Mouse (Mus musculus) hindbrain, embryonic 16.5 days (tissue): ENCODE results near the gene Rab13. TPM values are rescaled to one million over a fixed set of nuclear protein-coding genes. Genes with fewer than 3 reads are reported as not detected.
"Not testable (repeated sequence)": the region's sequence is repeated elsewhere in the genome, so short reads cannot be mapped to it uniquely, and the experiment has no call there.

Experiments used
- ATAC-seq: fragments of 200-750 bp; cut with Nextera tagmentation; 2 replicates; pipeline ENCODE4 v1.8.0; 2017; ENCODE audit warnings: moderate TSS enrichment, moderate library complexity
- H3K27ac ChIP-seq: fragments of 300-500 bp; sonication (generic); 2 replicates; pipeline ENCODE4 v1.5.1; 2014; ENCODE audit warnings: low read depth, mild to moderate bottlenecking, control low read depth, low read length, moderate library complexity
- H3K27me3 ChIP-seq: fragments of 300-500 bp; sonication (generic); replicated peaks from 2 replicates; pipeline ENCODE4 v1.6.1; 2014; ENCODE audit warnings: low read length; ENCODE audit not compliant: control insufficient read depth, insufficient read depth
- H3K36me3 ChIP-seq: fragments of 300-500 bp; sonication (generic); 2 replicates; pipeline ENCODE4 v1.6.1; 2014; ENCODE audit warnings: mild to moderate bottlenecking, low read length, moderate library complexity, mixed read lengths; ENCODE audit not compliant: control insufficient read depth, insufficient read depth
- H3K4me1 ChIP-seq: fragments of 300-500 bp; sonication (generic); 2 replicates; pipeline ENCODE4 v1.6.1; 2014; ENCODE audit warnings: low read depth, low read length; ENCODE audit not compliant: control insufficient read depth, insufficient read depth
- H3K4me2 ChIP-seq: fragments of 300-500 bp; sonication (generic); 2 replicates; pipeline ENCODE4 v1.6.1; 2014; ENCODE audit warnings: mild to moderate bottlenecking, low read length, control low read depth, moderate library complexity
- H3K4me3 ChIP-seq: fragments of 300-500 bp; sonication (generic); 2 replicates; pipeline ENCODE4 v1.5.1; 2014; ENCODE audit warnings: mild to moderate bottlenecking, low read length, control low read depth, moderate library complexity
- H3K9ac ChIP-seq: fragments of 300-500 bp; sonication (generic); 2 replicates; pipeline ENCODE4 v1.6.1; 2014; ENCODE audit warnings: low read depth, mild to moderate bottlenecking, control low read depth, low read length, moderate library complexity
- H3K9me3 ChIP-seq: fragments of 300-500 bp; sonication (generic); 2 replicates; pipeline ENCODE4 v1.6.1; 2014; ENCODE audit warnings: mild to moderate bottlenecking, low read length, moderate library complexity; ENCODE audit not compliant: control insufficient read depth
- WGBS: fragments of 180-500 bp; shearing (Covaris S2); extraction: QIAGEN DNeasy Blood & Tissue Kit; methylation state at CpG from one replicate; pipeline ENCODE4 v1.1.7; 2014; 5-methylcytosine and 5-hydroxymethylcytosine counted together
- polyA plus RNA-seq: library from polyadenylated mRNA; unstranded; fragments of >200 nt; fragmentation: Nextera tagmentation; extraction: Ambion mirVana; gene quantifications from 2 replicates; pipeline ENCODE4 v1.2.1, GENCODE M21; 2015

The Rab13 gene
- polyA plus RNA-seq, 1 experiment from 2014 or later: 21.7 TPM

GRCm38 (mm10) chr3:90242984-90243775 is 29.7 kb downstream of the Rab13 start, which contains the start of gene Creb3l4:
TSS of gene Creb3l4 (minus strand) at chr3:90243512.
- 5% methylated on average over 19 of the region's 19 CpGs for WGBS
- no peaks in the 10 kb centered on the region for H3K36me3 ChIP-seq
- no peaks in the 10 kb centered on the region for H3K9me3 ChIP-seq
- no peak within 1 kb of the TSS for H3K27ac ChIP-seq
- peak within 1 kb of the TSS; percentile 43 for H3K9ac ChIP-seq
- peak within 1 kb of the TSS; percentile 61 for H3K4me2 ChIP-seq
- H3K27me3 ChIP-seq: no peaks in the 10 kb centered on the region
- peak within 1 kb of the TSS; percentile 31 for H3K4me3 ChIP-seq
- ATAC-seq: peak; percentile 31
- peaks cover 8% of the 10 kb centered on the region for H3K4me1 ChIP-seq

GRCm38 (mm10) chr3:90245406-90245805 is 31.9 kb downstream of the Rab13 start:
- Histone ChIP-seq H3K27me3 (no peaks in the 10 kb centered on the region), H3K4me2 (no peak overlapping the region), H3K4me1 (peaks cover 14% of the 10 kb centered on the region), H3K27ac (no peak overlapping the region), H3K4me3 (no peak overlapping the region), H3K36me3 (no peaks in the 10 kb centered on the region), H3K9me3 (no peaks in the 10 kb centered on the region), H3K9ac (no peak overlapping the region)
- 67% methylated on average over 2 of the region's 2 CpGs for WGBS
- no peak for ATAC-seq

GRCm38 (mm10) chr3:90247630-90247959 is 34.1 kb downstream of the Rab13 start:
- Histone ChIP-seq H3K4me3 (peak overlapping the region; percentile 62), H3K9ac (peak overlapping the region; percentile 66), H3K4me1 (peaks cover 14% of the 10 kb centered on the region), H3K27me3 (no peaks in the 10 kb centered on the region), H3K4me2 (peak overlapping the region; percentile 76), H3K36me3 (0 out of 2 replicates have a peak, but pooled peaks cover 2% of the 10 kb centered on the region), H3K9me3 (no peaks in the 10 kb centered on the region), H3K27ac (peak overlapping the region; percentile 83)
- WGBS: 0% methylated on average over 3 of the region's 3 CpGs
- no peak; the same call in 1 of the 2 replicates for ATAC-seq

GRCm38 (mm10) chr3:90247960-90248745 is 34.7 kb downstream of the Rab13 start, which contains the start of gene Slc39a1:
TSS of gene Slc39a1 (plus strand) at chr3:90248172.
- Histone ChIP-seq H3K27ac (peak within 1 kb of the TSS; percentile 83), H3K27me3 (no peaks in the 10 kb centered on the region), H3K4me3 (peak within 1 kb of the TSS; percentile 62), H3K36me3 (0 out of 2 replicates have a peak, but pooled peaks cover 2% of the 10 kb centered on the region), H3K9me3 (no peaks in the 10 kb centered on the region), H3K4me2 (peak within 1 kb of the TSS; percentile 96), H3K9ac (peak within 1 kb of the TSS; percentile 73), H3K4me1 (peaks cover 14% of the 10 kb centered on the region)
- under 1% methylated on average over 44 of the region's 44 CpGs for WGBS
- peak; percentile 96 for ATAC-seq

- no peak for ATAC-seq
- H3K27ac ChIP-seq: peak overlapping the region; percentile 80
- 0 out of 2 replicates have a peak, but pooled peaks cover 2% of the 10 kb centered on the region for H3K36me3 ChIP-seq
- H3K4me1 ChIP-seq: peaks cover 10% of the 10 kb centered on the region
- peak overlapping the region; percentile 73 for H3K9ac ChIP-seq
- H3K9me3 ChIP-seq: no peaks in the 10 kb centered on the region
- H3K27me3 ChIP-seq: no peaks in the 10 kb centered on the region
- peak overlapping the region; percentile 62 for H3K4me3 ChIP-seq
- 10% methylated on average over 10 of the region's 10 CpGs for WGBS
- H3K4me2 ChIP-seq: peak overlapping the region; percentile 96
Measured at GRCm38 (mm10) chr3:90248746-90249100, 35.2 kb downstream of the Rab13 start.

- Histone ChIP-seq H3K9me3 (no peaks in the 10 kb centered on the region), H3K4me2 (no peak overlapping the region), H3K4me1 (peaks cover 19% of the 10 kb centered on the region), H3K36me3 (0 out of 2 replicates have a peak, but pooled peaks cover 2% of the 10 kb centered on the region), H3K9ac (no peak overlapping the region), H3K27ac (no peak overlapping the region), H3K27me3 (no peaks in the 10 kb centered on the region), H3K4me3 (no peak overlapping the region)
- ATAC-seq: no peak
- 91% methylated on average over 6 of the region's 6 CpGs for WGBS
Measured at GRCm38 (mm10) chr3:90250791-90251190, 37.3 kb downstream of the Rab13 start.

- H3K27ac ChIP-seq, H3K27me3 ChIP-seq, H3K4me3 ChIP-seq, H3K36me3 ChIP-seq, H3K9ac ChIP-seq, H3K4me2 ChIP-seq, ATAC-seq, H3K9me3 ChIP-seq: not testable (repeated sequence)
- peaks cover 24% of the 10 kb centered on the region for H3K4me1 ChIP-seq
- 97% methylated on average over 7 of the region's 12 CpGs for WGBS
Measured at GRCm38 (mm10) chr3:90251731-90252226, 38.3 kb downstream of the Rab13 start.

- not testable (repeated sequence) for ATAC-seq, H3K27ac ChIP-seq, H3K4me3 ChIP-seq, H3K27me3 ChIP-seq, H3K9me3 ChIP-seq, H3K4me2 ChIP-seq, H3K36me3 ChIP-seq, H3K9ac ChIP-seq
- H3K4me1 ChIP-seq: peaks cover 21% of the 10 kb centered on the region
- WGBS: 98% methylated on average over 2 of the region's 2 CpGs
Measured at GRCm38 (mm10) chr3:90252659-90253058, 39.2 kb downstream of the Rab13 start.

- H3K4me3 ChIP-seq, H3K27me3 ChIP-seq, H3K9me3 ChIP-seq, H3K36me3 ChIP-seq, H3K27ac ChIP-seq, H3K9ac ChIP-seq, ATAC-seq: not testable (repeated sequence)
- Histone ChIP-seq H3K4me2 (peak overlapping the region; percentile 61), H3K4me1 (peaks cover 20% of the 10 kb centered on the region)
- WGBS: 100% methylated on average over 1 of the region's 1 CpGs
Measured at GRCm38 (mm10) chr3:90253174-90253573, 39.7 kb downstream of the Rab13 start.
